Mouse (Mus musculus): ENCODE results near the gene Bmp6. TPM values are rescaled to one million over a fixed set of nuclear protein-coding genes. Genes with fewer than 3 reads are reported as not detected.

Gene Bmp6
- 1.4 and 2.2 TPM in 2 replicates for polyA plus RNA-seq (2015; fragmentation: Nextera tagmentation; extraction: Ambion mirVana)

DNA sequence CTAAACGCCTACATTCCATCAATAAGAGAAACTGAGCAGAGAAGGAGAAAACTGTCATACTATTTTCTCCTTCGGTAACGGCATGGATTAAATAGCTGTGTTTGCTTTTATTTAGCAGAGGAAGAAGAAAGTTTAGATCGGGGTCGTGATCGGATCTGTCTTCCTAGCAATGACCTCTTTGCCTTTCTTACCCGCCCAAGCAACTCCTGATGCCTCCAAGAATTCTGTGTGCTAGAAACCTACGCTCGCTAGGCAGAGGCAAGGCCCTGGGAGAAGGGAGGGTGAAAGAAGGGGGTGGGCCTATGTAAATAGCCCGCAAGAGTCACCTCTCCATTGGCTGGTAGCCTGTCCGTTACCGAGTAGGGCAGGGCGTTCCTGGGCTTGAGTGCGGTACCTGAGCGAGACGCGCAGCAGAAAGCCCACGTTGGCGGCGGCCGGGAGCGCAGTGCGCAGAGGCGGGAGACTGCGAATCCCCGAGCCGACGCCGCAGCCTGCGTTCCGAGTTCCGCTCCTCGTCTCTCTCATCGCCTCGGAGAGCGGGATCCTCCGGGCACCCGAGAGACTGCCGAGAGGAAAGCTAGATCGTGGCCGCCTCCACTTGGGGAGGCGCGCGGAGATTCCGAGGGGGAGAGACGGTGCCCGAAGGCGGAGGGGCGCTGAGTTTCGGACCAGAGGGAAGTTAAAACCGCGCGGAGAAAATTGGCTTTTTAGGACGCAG, at the start of gene Bmp6:
Gene Bmp6, plus strand, starts transcription at position 395 of the 718 bp plus-strand sequence.
- no peaks in the 10 kb centered on the region for H3K36me3 ChIP-seq (ENCODE audit: control insufficient read depth, insufficient read depth)
- WGBS = 2% methylated on average over 54 of the region's 54 CpGs
- peak within 1 kb of the TSS; percentile 31 for H3K9ac ChIP-seq (replicated peaks; ENCODE audit: low read depth, low read length)
- H3K4me3 ChIP-seq (replicated peaks; ENCODE audit: low read length) = peak within 1 kb of the TSS; percentile 49
- H3K4me2 ChIP-seq (ENCODE audit: low read length) = peak within 1 kb of the TSS; percentile 86
- no peak within 1 kb of the TSS for H3K27ac ChIP-seq (ENCODE audit: low read length)
- no peaks in the 10 kb centered on the region for H3K9me3 ChIP-seq (ENCODE audit: control insufficient read depth, low read length)
- ATAC-seq = peak; percentile 97
- H3K4me1 ChIP-seq (replicated peaks; ENCODE audit: control insufficient read depth, insufficient read depth, low read length) = peaks cover 22% of the 10 kb centered on the region
- peaks cover 47% of the 10 kb centered on the region for H3K27me3 ChIP-seq (replicated peaks; ENCODE audit: control insufficient read depth, insufficient read depth, low read length)

GRCm38 (mm10) chr13:38296166-38296565, 48.7 kb upstream of the Bmp6 start:
- no peak for ATAC-seq
- Histone ChIP-seq H3K4me3 (replicated peaks; ENCODE audit: low read length) (no peak overlapping the region), H3K9me3 (ENCODE audit: control insufficient read depth, low read length) (no peaks in the 10 kb centered on the region), H3K4me2 (ENCODE audit: low read length) (no peak overlapping the region), H3K4me1 (replicated peaks; ENCODE audit: control insufficient read depth, insufficient read depth, low read length) (no peaks in the 10 kb centered on the region), H3K36me3 (ENCODE audit: control insufficient read depth, insufficient read depth) (no peaks in the 10 kb centered on the region), H3K27ac (ENCODE audit: low read length) (no peak overlapping the region), H3K9ac (replicated peaks; ENCODE audit: low read depth, low read length) (no peak overlapping the region), H3K27me3 (replicated peaks; ENCODE audit: control insufficient read depth, insufficient read depth, low read length) (no peaks in the 10 kb centered on the region)
- WGBS = 72% methylated on average over 8 of the region's 8 CpGs

- no peaks in the 10 kb centered on the region for H3K27me3 ChIP-seq (replicated peaks; ENCODE audit: control insufficient read depth, insufficient read depth, low read length)
- H3K9me3 ChIP-seq (ENCODE audit: control insufficient read depth, low read length) = no peaks in the 10 kb centered on the region
- ATAC-seq = no peak
- no peaks in the 10 kb centered on the region for H3K36me3 ChIP-seq (ENCODE audit: control insufficient read depth, insufficient read depth)
- no peak overlapping the region for H3K9ac ChIP-seq (replicated peaks; ENCODE audit: low read depth, low read length)
- 83% methylated on average over 8 of the region's 8 CpGs for WGBS
- no peak overlapping the region for H3K4me2 ChIP-seq (ENCODE audit: low read length)
- no peaks in the 10 kb centered on the region for H3K4me1 ChIP-seq (replicated peaks; ENCODE audit: control insufficient read depth, insufficient read depth, low read length)
- H3K4me3 ChIP-seq (replicated peaks; ENCODE audit: low read length) = no peak overlapping the region
- no peak overlapping the region for H3K27ac ChIP-seq (ENCODE audit: low read length)
Observed at GRCm38 (mm10) chr13:38296601-38297000, 48.3 kb upstream of the Bmp6 start.

DNA sequence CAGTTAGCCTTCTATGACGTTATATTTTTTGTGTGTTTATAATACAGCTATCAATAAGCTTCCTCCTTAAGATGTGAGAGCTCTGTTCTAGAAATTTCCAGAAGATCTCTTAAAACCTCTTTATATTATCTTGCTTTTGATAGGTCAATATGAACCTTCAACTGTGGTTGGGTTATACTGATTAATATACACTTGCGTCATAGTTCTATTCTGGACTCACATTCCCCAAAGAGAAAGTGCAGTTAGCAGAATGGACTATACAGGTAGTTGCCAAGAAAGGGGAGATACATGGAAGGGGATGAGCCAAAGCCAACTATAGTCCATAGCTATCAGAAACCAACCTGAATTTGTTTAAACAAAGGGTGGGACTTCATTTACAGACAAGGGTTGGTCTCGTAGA, 33.8 kb upstream of the Bmp6 start:
- Histone ChIP-seq H3K4me3 (replicated peaks; ENCODE audit: low read length) (no peak overlapping the region), H3K27ac (ENCODE audit: low read length) (no peak overlapping the region), H3K27me3 (replicated peaks; ENCODE audit: control insufficient read depth, insufficient read depth, low read length) (no peaks in the 10 kb centered on the region), H3K9me3 (ENCODE audit: control insufficient read depth, low read length) (no peaks in the 10 kb centered on the region), H3K4me2 (ENCODE audit: low read length) (no peak overlapping the region), H3K4me1 (replicated peaks; ENCODE audit: control insufficient read depth, insufficient read depth, low read length) (no peaks in the 10 kb centered on the region), H3K36me3 (ENCODE audit: control insufficient read depth, insufficient read depth) (no peaks in the 10 kb centered on the region), H3K9ac (replicated peaks; ENCODE audit: low read depth, low read length) (no peak overlapping the region)
- WGBS = 93% methylated on average over 3 of the region's 3 CpGs
- ATAC-seq = no peak

- Histone ChIP-seq H3K27me3 (replicated peaks; ENCODE audit: control insufficient read depth, insufficient read depth, low read length) (no peaks in the 10 kb centered on the region), H3K4me2 (ENCODE audit: low read length) (no peak overlapping the region), H3K9ac (replicated peaks; ENCODE audit: low read depth, low read length) (no peak overlapping the region), H3K27ac (ENCODE audit: low read length) (no peak overlapping the region), H3K4me3 (replicated peaks; ENCODE audit: low read length) (no peak overlapping the region), H3K36me3 (ENCODE audit: control insufficient read depth, insufficient read depth) (no peaks in the 10 kb centered on the region), H3K4me1 (replicated peaks; ENCODE audit: control insufficient read depth, insufficient read depth, low read length) (no peaks in the 10 kb centered on the region), H3K9me3 (ENCODE audit: control insufficient read depth, low read length) (no peaks in the 10 kb centered on the region)
- no peak for ATAC-seq
- WGBS = 86% methylated on average over 12 of the region's 12 CpGs
Observed at GRCm38 (mm10) chr13:38312357-38313040, 32.4 kb upstream of the Bmp6 start.

DNA sequence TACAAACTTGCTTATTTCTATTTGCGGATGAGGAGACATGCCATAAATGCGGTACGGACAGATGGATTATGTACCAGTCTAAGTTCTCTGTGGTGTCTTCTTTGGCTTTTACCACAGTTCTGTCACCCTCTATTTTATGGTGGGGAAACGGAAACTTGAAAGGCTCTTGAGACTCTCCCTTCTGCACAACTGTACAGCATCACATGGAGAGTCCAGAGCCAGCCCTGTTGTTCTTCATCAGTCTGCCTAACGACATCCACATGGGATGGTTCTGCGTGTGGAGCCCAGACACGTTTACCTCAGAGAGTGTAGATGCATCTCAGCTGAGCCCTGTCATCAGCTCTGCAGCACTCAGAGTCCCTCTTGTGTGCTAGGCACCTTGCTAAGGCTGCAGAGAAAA, 30.3 kb upstream of the Bmp6 start:
- Histone ChIP-seq H3K4me2 (ENCODE audit: low read length) (no peak overlapping the region), H3K9ac (replicated peaks; ENCODE audit: low read depth, low read length) (no peak overlapping the region), H3K9me3 (ENCODE audit: control insufficient read depth, low read length) (no peaks in the 10 kb centered on the region), H3K4me3 (replicated peaks; ENCODE audit: low read length) (no peak overlapping the region), H3K27ac (ENCODE audit: low read length) (no peak overlapping the region), H3K36me3 (ENCODE audit: control insufficient read depth, insufficient read depth) (no peaks in the 10 kb centered on the region), H3K27me3 (replicated peaks; ENCODE audit: control insufficient read depth, insufficient read depth, low read length) (no peaks in the 10 kb centered on the region), H3K4me1 (replicated peaks; ENCODE audit: control insufficient read depth, insufficient read depth, low read length) (no peaks in the 10 kb centered on the region)
- ATAC-seq = no peak
- WGBS = 85% methylated on average over 7 of the region's 7 CpGs

DNA sequence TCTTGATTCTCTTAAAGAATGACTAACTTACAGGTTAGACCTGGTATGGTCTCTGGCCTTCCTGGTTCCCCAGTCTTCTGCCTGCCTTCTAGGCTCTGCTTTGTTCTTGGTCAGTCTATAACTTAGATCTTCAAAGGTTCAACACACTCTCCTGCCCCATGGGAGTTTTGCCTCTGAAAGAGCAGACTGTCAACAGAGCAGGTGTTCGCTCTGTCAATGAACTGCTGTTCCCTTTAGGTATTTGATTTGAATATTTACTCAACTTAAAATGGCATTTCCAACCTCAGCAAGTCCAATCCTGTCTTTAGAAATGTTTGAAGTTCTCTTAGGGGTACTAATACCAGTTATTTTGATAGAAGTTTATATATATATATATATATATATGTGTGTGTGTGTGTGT, 26.5 kb upstream of the Bmp6 start:
- Histone ChIP-seq H3K27me3 (replicated peaks; ENCODE audit: control insufficient read depth, insufficient read depth, low read length) (no peaks in the 10 kb centered on the region), H3K4me2 (ENCODE audit: low read length) (no peak overlapping the region), H3K4me1 (replicated peaks; ENCODE audit: control insufficient read depth, insufficient read depth, low read length) (no peaks in the 10 kb centered on the region), H3K9me3 (ENCODE audit: control insufficient read depth, low read length) (no peaks in the 10 kb centered on the region), H3K36me3 (ENCODE audit: control insufficient read depth, insufficient read depth) (no peaks in the 10 kb centered on the region), H3K4me3 (replicated peaks; ENCODE audit: low read length) (no peak overlapping the region), H3K27ac (ENCODE audit: low read length) (no peak overlapping the region), H3K9ac (replicated peaks; ENCODE audit: low read depth, low read length) (no peak overlapping the region)
- WGBS = 84% methylated on average over 1 of the region's 1 CpGs
- ATAC-seq = no peak

- H3K9ac ChIP-seq (replicated peaks; ENCODE audit: low read depth, low read length) = no peak overlapping the region
- H3K27ac ChIP-seq (ENCODE audit: low read length) = no peak overlapping the region
- H3K4me2 ChIP-seq (ENCODE audit: low read length) = no peak overlapping the region
- no peaks in the 10 kb centered on the region for H3K36me3 ChIP-seq (ENCODE audit: control insufficient read depth, insufficient read depth)
- ATAC-seq = no peak
- H3K27me3 ChIP-seq (replicated peaks; ENCODE audit: control insufficient read depth, insufficient read depth, low read length) = no peaks in the 10 kb centered on the region
- no peaks in the 10 kb centered on the region for H3K9me3 ChIP-seq (ENCODE audit: control insufficient read depth, low read length)
- peaks cover 6% of the 10 kb centered on the region; the same call in 1 of the 2 replicates for H3K4me1 ChIP-seq (replicated peaks; ENCODE audit: control insufficient read depth, insufficient read depth, low read length)
- no peak overlapping the region for H3K4me3 ChIP-seq (replicated peaks; ENCODE audit: low read length)
- WGBS = 76% methylated on average over 10 of the region's 10 CpGs
Observed at GRCm38 (mm10) chr13:38320354-38320753, 24.6 kb upstream of the Bmp6 start.

DNA sequence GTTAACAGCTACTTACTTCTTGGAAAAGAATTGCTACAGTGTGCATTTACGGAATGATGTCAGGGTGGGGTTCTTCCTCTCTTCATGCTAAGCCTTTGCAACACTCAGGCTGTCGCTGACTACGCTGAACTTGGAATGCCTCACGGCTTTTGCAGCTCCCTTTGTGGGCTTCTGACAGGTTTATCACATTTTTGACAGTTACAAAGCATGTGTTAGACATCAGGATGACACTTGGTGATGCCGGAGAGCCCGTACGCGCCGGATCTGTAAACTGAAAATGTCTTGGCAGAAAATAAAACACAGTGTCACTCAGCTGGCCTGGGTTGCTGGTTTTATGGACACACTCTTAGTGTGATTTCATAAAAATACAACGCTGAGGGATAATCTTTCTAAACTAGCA, 20.5 kb upstream of the Bmp6 start:
- Histone ChIP-seq H3K9ac (replicated peaks; ENCODE audit: low read depth, low read length) (no peak overlapping the region), H3K4me2 (ENCODE audit: low read length) (no peak overlapping the region), H3K36me3 (ENCODE audit: control insufficient read depth, insufficient read depth) (no peaks in the 10 kb centered on the region), H3K9me3 (ENCODE audit: control insufficient read depth, low read length) (no peaks in the 10 kb centered on the region), H3K27ac (ENCODE audit: low read length) (0 out of 2 replicates have a peak overlapping the region, but pooled peaks have one; percentile 21), H3K27me3 (replicated peaks; ENCODE audit: control insufficient read depth, insufficient read depth, low read length) (no peaks in the 10 kb centered on the region), H3K4me1 (replicated peaks; ENCODE audit: control insufficient read depth, insufficient read depth, low read length) (peaks cover 6% of the 10 kb centered on the region; the same call in 1 of the 2 replicates), H3K4me3 (replicated peaks; ENCODE audit: low read length) (no peak overlapping the region)
- peak; percentile 89 for ATAC-seq
- WGBS = 34% methylated on average over 10 of the region's 10 CpGs

All from forebrain, embryonic 16.5 days (tissue).